Mouse (Mus musculus) cerebral cortex, adult 2 months (tissue): ENCODE results near the gene Morc3.

ENCODE experiments used
- WGBS: fragments of 180-500 bp; shearing (Covaris S2); methylation state at CpG from one replicate; pipeline ENCODE4 v1.1.7; 2018; 5-methylcytosine and 5-hydroxymethylcytosine counted together

Morc3 gene

GRCm38 (mm10) chr16:93831627-93832395, at the start of gene Morc3:
Morc3 (plus strand) TSS chr16:93832121.
- 10% methylated on average over 55 of the region's 55 CpGs for WGBS

- WGBS, result 87% methylated on average over 7 of the region's 7 CpGs
Measured at GRCm38 (mm10) chr16:93784175-93784574, 47.7 kb upstream of the Morc3 start.

- WGBS, result 30% methylated on average over 9 of the region's 9 CpGs
Measured at GRCm38 (mm10) chr16:93785805-93786204, 46.1 kb upstream of the Morc3 start.

- WGBS, result 90% methylated on average over 4 of the region's 4 CpGs
Measured at GRCm38 (mm10) chr16:93788388-93788787, 43.5 kb upstream of the Morc3 start.

GRCm38 (mm10) chr16:93788881-93789280, 43.0 kb upstream of the Morc3 start:
- 97% methylated on average over 8 of the region's 8 CpGs for WGBS

- WGBS, result 60% methylated on average over 5 of the region's 5 CpGs
Measured at GRCm38 (mm10) chr16:93789971-93790755, 41.8 kb upstream of the Morc3 start.

GRCm38 (mm10) chr16:93792981-93793630, 38.8 kb upstream of the Morc3 start:
- 72% methylated on average over 15 of the region's 15 CpGs for WGBS

GRCm38 (mm10) chr16:93794845-93795244, 37.1 kb upstream of the Morc3 start:
- WGBS, result 71% methylated on average over 5 of the region's 5 CpGs

- 95% methylated on average over 5 of the region's 5 CpGs for WGBS
Measured at GRCm38 (mm10) chr16:93795391-93795790, 36.5 kb upstream of the Morc3 start.

GRCm38 (mm10) chr16:93797021-93797840, 34.7 kb upstream of the Morc3 start:
- WGBS, result 50% methylated on average over 12 of the region's 12 CpGs

- WGBS, result 50% methylated on average over 11 of the region's 11 CpGs
Measured at GRCm38 (mm10) chr16:93797841-93798492, 34.0 kb upstream of the Morc3 start.

GRCm38 (mm10) chr16:93798623-93799022, 33.3 kb upstream of the Morc3 start:
- 48% methylated on average over 5 of the region's 5 CpGs for WGBS

GRCm38 (mm10) chr16:93799071-93799470, 32.9 kb upstream of the Morc3 start:
- WGBS, result 79% methylated on average over 3 of the region's 3 CpGs

- WGBS, result 96% methylated on average over 16 of the region's 16 CpGs
Measured at GRCm38 (mm10) chr16:93799936-93800335, 32.0 kb upstream of the Morc3 start.

- 93% methylated on average over 6 of the region's 6 CpGs for WGBS
Measured at GRCm38 (mm10) chr16:93807167-93807566, 24.8 kb upstream of the Morc3 start.

GRCm38 (mm10) chr16:93807961-93808554, 23.9 kb upstream of the Morc3 start:
- WGBS, result 31% methylated on average over 8 of the region's 8 CpGs

GRCm38 (mm10) chr16:93815856-93816736, 15.8 kb upstream of the Morc3 start:
- 44% methylated on average over 20 of the region's 20 CpGs for WGBS

- 65% methylated on average over 7 of the region's 7 CpGs for WGBS
Measured at GRCm38 (mm10) chr16:93816861-93817260, 15.1 kb upstream of the Morc3 start.

- WGBS, result 90% methylated on average over 5 of the region's 5 CpGs
Measured at GRCm38 (mm10) chr16:93817371-93817770, 14.6 kb upstream of the Morc3 start.
